Mouse (Mus musculus): ENCODE data around the gene Hoxa9. TPM values are rescaled to one million over a fixed set of nuclear protein-coding genes. Genes with fewer than 3 reads are reported as not detected.

Gene Hoxa9
- polyA plus RNA-seq, 1 experiment, result not detected

- WGBS, result 3% methylated on average over 19 of the region's 19 CpGs
- Histone ChIP-seq H3K4me1 (ENCODE audit: control insufficient read depth, insufficient read depth, low read length) (no peaks in the 10 kb centered on the region), H3K27ac (ENCODE audit: insufficient read depth, low read depth, low read length) (no peak overlapping the region), H3K4me3 (ENCODE audit: insufficient read depth, low read depth, low read length) (no peak overlapping the region)
- TF ChIP-seq CTCF (IDR thresholded peaks at IDR 0.05; ENCODE audit: insufficient read depth, low read depth, low read length) (no peak), POLR2A (IDR thresholded peaks at IDR 0.05; ENCODE audit: insufficient read depth, low read depth, low read length) (no peak)
Measured at GRCm38 (mm10) chr6:52185222-52185621, 45.7 kb downstream of the Hoxa9 start.

- TF ChIP-seq POLR2A (IDR thresholded peaks at IDR 0.05; ENCODE audit: insufficient read depth, low read depth, low read length) (no peak), CTCF (IDR thresholded peaks at IDR 0.05; ENCODE audit: insufficient read depth, low read depth, low read length) (no peak)
- WGBS, result 3% methylated on average over 6 of the region's 6 CpGs
Measured at GRCm38 (mm10) chr6:52184668-52185067, 46.2 kb downstream of the Hoxa9 start.

GRCm38 (mm10) chr6:52183311-52184080, 47.4 kb downstream of the Hoxa9 start:
- WGBS, result 7% methylated on average over 10 of the region's 10 CpGs
- H3K27ac ChIP-seq (ENCODE audit: insufficient read depth, low read depth, low read length), result no peak overlapping the region
- TF ChIP-seq CTCF (IDR thresholded peaks at IDR 0.05; ENCODE audit: insufficient read depth, low read depth, low read length) (no peak), POLR2A (IDR thresholded peaks at IDR 0.05; ENCODE audit: insufficient read depth, low read depth, low read length) (no peak)

More at GRCm38 (mm10) chr6:52184668-52185067, 46.2 kb downstream of the Hoxa9 start:
- Histone ChIP-seq H3K4me3 (ENCODE audit: insufficient read depth, low read depth, low read length) (no peak overlapping the region), H3K27ac (ENCODE audit: insufficient read depth, low read depth, low read length) (no peak overlapping the region), H3K4me1 (ENCODE audit: control insufficient read depth, insufficient read depth, low read length) (no peaks in the 10 kb centered on the region)

GRCm38 (mm10) chr6:52182793-52183192, 48.1 kb downstream of the Hoxa9 start:
- Histone ChIP-seq H3K4me3 (ENCODE audit: insufficient read depth, low read depth, low read length) (no peak overlapping the region), H3K27ac (ENCODE audit: insufficient read depth, low read depth, low read length) (no peak overlapping the region), H3K4me1 (ENCODE audit: control insufficient read depth, insufficient read depth, low read length) (no peaks in the 10 kb centered on the region)
- WGBS, result 21% methylated on average over 1 of the region's 1 CpGs
- TF ChIP-seq CTCF (IDR thresholded peaks at IDR 0.05; ENCODE audit: insufficient read depth, low read depth, low read length) (no peak), POLR2A (IDR thresholded peaks at IDR 0.05; ENCODE audit: insufficient read depth, low read depth, low read length) (no peak)

More at GRCm38 (mm10) chr6:52183311-52184080, 47.4 kb downstream of the Hoxa9 start:
- Histone ChIP-seq H3K4me1 (ENCODE audit: control insufficient read depth, insufficient read depth, low read length) (no peaks in the 10 kb centered on the region), H3K4me3 (ENCODE audit: insufficient read depth, low read depth, low read length) (no peak overlapping the region)

GRCm38 (mm10) chr6:52182030-52182429, 48.9 kb downstream of the Hoxa9 start:
- H3K4me1 ChIP-seq (ENCODE audit: control insufficient read depth, insufficient read depth, low read length), result no peaks in the 10 kb centered on the region
- WGBS, result 21% methylated on average over 2 of the region's 2 CpGs
- H3K4me3 ChIP-seq (ENCODE audit: insufficient read depth, low read depth, low read length), result no peak overlapping the region
- H3K27ac ChIP-seq (ENCODE audit: insufficient read depth, low read depth, low read length), result no peak overlapping the region
- TF ChIP-seq POLR2A (IDR thresholded peaks at IDR 0.05; ENCODE audit: insufficient read depth, low read depth, low read length) (no peak), CTCF (IDR thresholded peaks at IDR 0.05; ENCODE audit: insufficient read depth, low read depth, low read length) (no peak)

- Histone ChIP-seq H3K27ac (ENCODE audit: insufficient read depth, low read depth, low read length) (no peak overlapping the region), H3K4me1 (ENCODE audit: control insufficient read depth, insufficient read depth, low read length) (no peaks in the 10 kb centered on the region), H3K4me3 (ENCODE audit: insufficient read depth, low read depth, low read length) (no peak overlapping the region)
- 6% methylated on average over 3 of the region's 3 CpGs for WGBS
- TF ChIP-seq CTCF (IDR thresholded peaks at IDR 0.05; ENCODE audit: insufficient read depth, low read depth, low read length) (no peak), POLR2A (IDR thresholded peaks at IDR 0.05; ENCODE audit: insufficient read depth, low read depth, low read length) (no peak)
Measured at GRCm38 (mm10) chr6:52180726-52181125, 50.2 kb downstream of the Hoxa9 start.

- WGBS, result 4% methylated on average over 11 of the region's 11 CpGs
- H3K4me3 ChIP-seq (ENCODE audit: insufficient read depth, low read depth, low read length), result no peak overlapping the region
- no peaks in the 10 kb centered on the region for H3K4me1 ChIP-seq (ENCODE audit: control insufficient read depth, insufficient read depth, low read length)
Measured at GRCm38 (mm10) chr6:52180213-52180710, 50.6 kb downstream of the Hoxa9 start.

GRCm38 (mm10) chr6:52179690-52180089, 51.2 kb downstream of the Hoxa9 start:
- TF ChIP-seq POLR2A (IDR thresholded peaks at IDR 0.05; ENCODE audit: insufficient read depth, low read depth, low read length) (no peak), CTCF (IDR thresholded peaks at IDR 0.05; ENCODE audit: insufficient read depth, low read depth, low read length) (no peak)
- no peak overlapping the region for H3K27ac ChIP-seq (ENCODE audit: insufficient read depth, low read depth, low read length)
- no peak overlapping the region for H3K4me3 ChIP-seq (ENCODE audit: insufficient read depth, low read depth, low read length)
- 3% methylated on average over 10 of the region's 10 CpGs for WGBS
- H3K4me1 ChIP-seq (ENCODE audit: control insufficient read depth, insufficient read depth, low read length), result no peaks in the 10 kb centered on the region

More at GRCm38 (mm10) chr6:52180213-52180710, 50.6 kb downstream of the Hoxa9 start:
- H3K27ac ChIP-seq (ENCODE audit: insufficient read depth, low read depth, low read length), result no peak overlapping the region
- TF ChIP-seq POLR2A (IDR thresholded peaks at IDR 0.05; ENCODE audit: insufficient read depth, low read depth, low read length), result no peak
- no peak for TF ChIP-seq CTCF (IDR thresholded peaks at IDR 0.05; ENCODE audit: insufficient read depth, low read depth, low read length)

- Histone ChIP-seq H3K4me3 (ENCODE audit: insufficient read depth, low read depth, low read length) (no peak overlapping the region), H3K27ac (ENCODE audit: insufficient read depth, low read depth, low read length) (no peak overlapping the region), H3K4me1 (ENCODE audit: control insufficient read depth, insufficient read depth, low read length) (no peaks in the 10 kb centered on the region)
- 0% methylated on average over 4 of the region's 4 CpGs for WGBS
- no peak for TF ChIP-seq CTCF (IDR thresholded peaks at IDR 0.05; ENCODE audit: insufficient read depth, low read depth, low read length)
- no peak for TF ChIP-seq POLR2A (IDR thresholded peaks at IDR 0.05; ENCODE audit: insufficient read depth, low read depth, low read length)
Measured at GRCm38 (mm10) chr6:52178918-52179665, 51.8 kb downstream of the Hoxa9 start.

Data from olfactory bulb, adult 2 months (tissue).